Mouse (Mus musculus): ENCODE data around the gene Rtca. TPM values are rescaled to one million over a fixed set of nuclear protein-coding genes. Genes with fewer than 3 reads are reported as not detected.

Gene Rtca
- polyA plus RNA-seq, 2 experiments = 18.6 to 27.3 TPM

GRCm38 (mm10) chr3:116512904-116513716, 5.1 kb upstream of the Rtca start, which contains the start of gene Dbt:
TSS of gene Dbt (plus strand) at chr3:116513070.
- H3K4me2 ChIP-seq (ENCODE audit: low read depth) = peak within 1 kb of the TSS; percentile 79
- H3K9me3 ChIP-seq (ENCODE audit: control insufficient read depth, low read length) = no peaks in the 10 kb centered on the region
- peaks cover 4 to 6% of the 10 kb centered on the region in 2 experiments; a peak in 2 of 4 replicates for H3K4me1 ChIP-seq (replicated peaks; ENCODE audit: control insufficient read depth in 2 of 2, insufficient read depth in 2 of 2, low read length in 1 of 2)
- H3K9ac ChIP-seq (replicated peaks) = peak within 1 kb of the TSS; percentile 58
- DNase-seq (ENCODE audit: low read depth in 3 of 3, low spot score in 3 of 3) (peak; percentile 66 to 68 (median 66)), ATAC-seq (ENCODE audit: insufficient read depth) (peak; percentile 78)
- no peaks in the 10 kb centered on the region for H3K27me3 ChIP-seq (ENCODE audit: control insufficient read depth, insufficient read depth, low read length)
- 1% methylated on average over 36 of the region's 36 CpGs for WGBS (ENCODE audit: insufficient replicate concordance)
- peak; percentile 7; the same call in 1 of the 2 replicates for TF ChIP-seq CTCF (IDR thresholded peaks at IDR 0.05; ENCODE audit: low read depth)
- TF ChIP-seq EP300 (IDR thresholded peaks at IDR 0.05; ENCODE audit: low read depth) = no peak
- no peaks in the 10 kb centered on the region for H3K36me3 ChIP-seq (replicated peaks; ENCODE audit: control insufficient read depth, insufficient read depth, low read depth)
- no peak within 1 kb of the TSS for H3K27ac ChIP-seq
- H3K4me3 ChIP-seq (ENCODE audit: insufficient read depth in 1 of 2, low read depth in 2 of 2, low read length in 2 of 2) = peak within 1 kb of the TSS; percentile 66 to 77

- TF ChIP-seq EP300 (IDR thresholded peaks at IDR 0.05; ENCODE audit: low read depth) = no peak
- TF ChIP-seq CTCF (IDR thresholded peaks at IDR 0.05; ENCODE audit: low read depth) = peak; percentile 47
- Histone ChIP-seq H3K4me1 (replicated peaks; ENCODE audit: control insufficient read depth in 2 of 2, insufficient read depth in 2 of 2, low read length in 1 of 2) (peaks cover 4 to 6% of the 10 kb centered on the region in 2 experiments; a peak in 2 of 4 replicates), H3K9me3 (ENCODE audit: control insufficient read depth, low read length) (no peaks in the 10 kb centered on the region), H3K9ac (replicated peaks) (no peak overlapping the region), H3K27me3 (ENCODE audit: control insufficient read depth, insufficient read depth, low read length) (no peaks in the 10 kb centered on the region), H3K4me3 (ENCODE audit: insufficient read depth in 1 of 2, low read depth in 2 of 2, low read length in 2 of 2) (peak overlapping the region; percentile 10 to 66; a peak in 3 of 4 replicates), H3K4me2 (ENCODE audit: low read depth) (peak overlapping the region; percentile 79), H3K36me3 (replicated peaks; ENCODE audit: control insufficient read depth, insufficient read depth, low read depth) (no peaks in the 10 kb centered on the region), H3K27ac (no peak overlapping the region)
- DNase-seq (ENCODE audit: low read depth in 3 of 3, low spot score in 3 of 3) = no peak
- 38% methylated on average over 12 of the region's 12 CpGs for WGBS (ENCODE audit: insufficient replicate concordance)
- no peak for ATAC-seq (ENCODE audit: insufficient read depth)
Observed at GRCm38 (mm10) chr3:116512151-116512903, 4.3 kb upstream of the Rtca start.

- DNase-seq (ENCODE audit: low read depth in 3 of 3, low spot score in 3 of 3) (no peak), ATAC-seq (ENCODE audit: insufficient read depth) (no peak)
- Histone ChIP-seq H3K9me3 (ENCODE audit: control insufficient read depth, low read length) (no peaks in the 10 kb centered on the region), H3K36me3 (replicated peaks; ENCODE audit: control insufficient read depth, insufficient read depth, low read depth) (peaks cover 44% of the 10 kb centered on the region), H3K27me3 (ENCODE audit: control insufficient read depth, insufficient read depth, low read length) (no peaks in the 10 kb centered on the region), H3K4me2 (ENCODE audit: low read depth) (no peak overlapping the region), H3K4me3 (ENCODE audit: insufficient read depth in 1 of 2, low read depth in 2 of 2, low read length in 2 of 2) (no peak overlapping the region), H3K27ac (no peak overlapping the region), H3K9ac (replicated peaks) (no peak overlapping the region), H3K4me1 (replicated peaks; ENCODE audit: control insufficient read depth in 2 of 2, insufficient read depth in 2 of 2, low read length in 1 of 2) (no peaks in the 10 kb centered on the region)
- WGBS (ENCODE audit: insufficient replicate concordance) = 84% methylated on average over 1 of the region's 1 CpGs
- TF ChIP-seq EP300 (IDR thresholded peaks at IDR 0.05; ENCODE audit: low read depth) (no peak), CTCF (IDR thresholded peaks at IDR 0.05; ENCODE audit: low read depth) (no peak)
Observed at GRCm38 (mm10) chr3:116495671-116496070, 12.3 kb downstream of the Rtca start.

GRCm38 (mm10) chr3:116493658-116494057, 14.3 kb downstream of the Rtca start:
- Histone ChIP-seq H3K36me3 (replicated peaks; ENCODE audit: control insufficient read depth, insufficient read depth, low read depth) (peaks cover 40% of the 10 kb centered on the region), H3K9me3 (ENCODE audit: control insufficient read depth, low read length) (no peaks in the 10 kb centered on the region), H3K4me3 (ENCODE audit: insufficient read depth in 1 of 2, low read depth in 2 of 2, low read length in 2 of 2) (no peak overlapping the region), H3K27me3 (ENCODE audit: control insufficient read depth, insufficient read depth, low read length) (no peaks in the 10 kb centered on the region), H3K9ac (replicated peaks) (no peak overlapping the region), H3K4me1 (replicated peaks; ENCODE audit: control insufficient read depth in 2 of 2, insufficient read depth in 2 of 2, low read length in 1 of 2) (no peaks in the 10 kb centered on the region), H3K27ac (no peak overlapping the region), H3K4me2 (ENCODE audit: low read depth) (no peak overlapping the region)
- DNase-seq (ENCODE audit: low read depth in 3 of 3, low spot score in 3 of 3) (no peak), ATAC-seq (ENCODE audit: insufficient read depth) (no peak)
- 42% methylated on average over 5 of the region's 5 CpGs for WGBS (ENCODE audit: insufficient replicate concordance)
- TF ChIP-seq EP300 (IDR thresholded peaks at IDR 0.05; ENCODE audit: low read depth) = no peak
- no peak for TF ChIP-seq CTCF (IDR thresholded peaks at IDR 0.05; ENCODE audit: low read depth)
